1 mouse cellular context compared by ENCODE assay signal in the genomic region with DNA sequence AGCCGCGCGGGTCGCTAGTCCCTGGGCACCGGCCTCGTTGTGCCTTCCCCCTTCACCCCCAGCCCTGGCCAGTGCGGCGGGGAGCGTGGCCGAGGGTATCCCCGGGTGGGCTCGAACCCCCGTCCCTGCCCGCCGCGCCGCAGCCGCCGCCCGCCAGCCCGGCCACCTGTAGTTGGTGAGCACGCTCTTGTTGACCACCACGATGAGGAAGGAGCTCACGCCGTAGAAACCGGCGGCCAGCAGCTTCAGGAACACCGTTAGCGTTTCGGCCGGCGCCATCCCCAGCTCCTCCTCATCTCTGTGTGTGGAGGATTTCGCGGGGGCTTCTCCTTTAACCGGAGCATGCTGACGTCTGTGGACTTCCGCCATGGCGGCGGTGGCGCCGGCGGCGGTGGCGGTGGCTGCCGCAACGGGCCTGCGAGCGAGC.
TF ChIP-seq lines count a peak whose summit lies in the region.

No protein-coding gene starts in this region.

TF ChIP-seq in CH12.LX, 34 proteins besides CTCF, POLR2A, EP300 and RAD21 (continued from another document):
- TF ChIP-seq MYC (IDR thresholded peaks at IDR 0.05; ENCODE audit: low read depth, low read length) (no peak), MAZ (IDR thresholded peaks at IDR 0.05; ENCODE audit: low read depth, low read length) (no peak), ZC3H11A (IDR thresholded peaks at IDR 0.05; ENCODE audit: low read depth, low read length) (no peak), SMC3 (IDR thresholded peaks at IDR 0.05; ENCODE audit: low read depth, low read length) (no peak), HCFC1 (IDR thresholded peaks at IDR 0.05; ENCODE audit: low read depth, low read length) (peak; percentile 45; the same call in 1 of the 2 replicates), JUN (IDR thresholded peaks at IDR 0.05; ENCODE audit: insufficient read depth, low read depth, low read length) (no peak), NELFE (IDR thresholded peaks at IDR 0.05; ENCODE audit: low read depth, low read length) (0 out of 2 replicates have a peak, but pooled peaks have one; percentile 22), ELF1 (IDR thresholded peaks at IDR 0.05; ENCODE audit: low read depth, low read length) (peak; percentile 66), PAX5 (IDR thresholded peaks at IDR 0.05; ENCODE audit: low read length) (no peak)
